Mouse (Mus musculus): ENCODE measurements around the gene Slc25a31.

Slc25a31 gene

GRCm38 (mm10) chr3:40708655-40709054 lies at the start of gene Slc25a31:
Gene Slc25a31, plus strand, starts transcription at chr3:40708855.
- DNase-seq (ENCODE audit: low read depth, low spot score): no peak
- Histone ChIP-seq H3K27me3 (ENCODE audit: control insufficient read depth, insufficient read depth, low read length, poor library complexity, severe bottlenecking) (no peaks in the 10 kb centered on the region), H3K36me3 (ENCODE audit: control insufficient read depth, insufficient read depth, low read length, poor library complexity, severe bottlenecking) (no peaks in the 10 kb centered on the region)

- DNase-seq (ENCODE audit: low read depth, low spot score): no peak
- Histone ChIP-seq H3K27me3 (ENCODE audit: control insufficient read depth, insufficient read depth, low read length, poor library complexity, severe bottlenecking) (no peaks in the 10 kb centered on the region), H3K36me3 (ENCODE audit: control insufficient read depth, insufficient read depth, low read length, poor library complexity, severe bottlenecking) (no peaks in the 10 kb centered on the region)
Observed at GRCm38 (mm10) chr3:40660231-40660630, 48.4 kb upstream of the Slc25a31 start.

DNA sequence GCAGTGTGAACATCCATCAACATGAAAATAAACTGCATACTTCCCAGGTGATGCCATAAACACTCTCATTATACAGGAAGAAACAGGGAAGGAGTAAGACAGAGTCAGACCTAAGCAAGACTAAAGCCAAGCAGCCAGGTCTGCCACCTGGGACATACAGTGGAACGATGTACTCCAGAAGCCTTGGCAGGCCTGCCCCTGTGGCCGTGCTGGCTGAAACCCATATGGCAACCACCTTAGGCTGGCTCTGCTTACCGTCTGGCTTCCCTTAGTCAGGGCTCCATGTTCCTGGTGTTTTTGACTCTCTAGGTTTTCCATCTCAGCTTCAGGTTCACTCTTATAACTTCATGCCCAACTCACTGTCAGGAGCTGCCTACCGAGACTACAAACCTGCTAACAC lies 42.5 kb upstream of the Slc25a31 start:
- no peaks in the 10 kb centered on the region for H3K27me3 ChIP-seq (ENCODE audit: control insufficient read depth, insufficient read depth, low read length, poor library complexity, severe bottlenecking)
- H3K36me3 ChIP-seq (ENCODE audit: control insufficient read depth, insufficient read depth, low read length, poor library complexity, severe bottlenecking): no peaks in the 10 kb centered on the region
- no peak for DNase-seq (ENCODE audit: low read depth, low spot score)

DNA sequence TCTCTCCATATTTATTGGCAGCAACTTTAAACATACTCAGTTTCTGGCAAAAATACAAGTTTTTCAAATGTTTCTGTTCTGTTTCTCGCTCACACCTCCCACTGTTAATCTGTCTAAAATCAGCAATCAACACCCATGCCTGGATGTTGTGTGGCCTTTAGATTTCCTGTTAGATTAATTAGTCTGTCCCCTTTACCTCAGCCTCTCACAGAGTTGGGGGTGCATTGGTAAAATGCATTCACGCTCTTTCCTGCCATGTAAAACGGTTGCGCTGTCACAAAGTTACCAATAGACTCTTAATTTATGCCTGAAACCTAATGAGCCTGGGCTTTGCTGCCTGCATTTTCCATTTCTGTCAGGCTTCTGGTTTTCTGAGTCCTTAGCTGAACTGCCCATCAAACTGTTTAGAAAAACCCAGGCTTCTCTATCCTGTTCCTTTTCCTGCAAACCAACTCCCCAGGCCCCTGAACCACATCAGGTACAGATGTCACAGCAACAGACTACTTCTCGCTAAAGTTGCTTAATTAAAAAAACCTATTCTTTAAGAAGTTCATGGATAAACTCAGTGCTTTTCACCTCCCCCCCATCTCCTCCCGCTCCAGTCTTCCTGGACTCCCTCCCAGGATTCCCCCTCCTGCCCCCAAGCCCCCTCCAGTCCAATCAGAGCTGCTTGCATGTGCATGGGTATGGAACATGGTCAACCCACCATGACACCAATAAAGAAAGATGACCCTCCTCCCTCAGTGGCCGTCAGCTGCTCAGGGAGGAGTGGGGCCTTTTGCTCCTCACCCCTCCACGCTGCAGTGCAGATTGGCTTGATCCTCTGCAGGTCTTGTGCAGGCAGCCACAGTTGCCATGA lies 41.6 kb upstream of the Slc25a31 start:
- no peak for DNase-seq (ENCODE audit: low read depth, low spot score)
- H3K27me3 ChIP-seq (ENCODE audit: control insufficient read depth, insufficient read depth, low read length, poor library complexity, severe bottlenecking): no peaks in the 10 kb centered on the region
- H3K36me3 ChIP-seq (ENCODE audit: control insufficient read depth, insufficient read depth, low read length, poor library complexity, severe bottlenecking): no peaks in the 10 kb centered on the region

DNA sequence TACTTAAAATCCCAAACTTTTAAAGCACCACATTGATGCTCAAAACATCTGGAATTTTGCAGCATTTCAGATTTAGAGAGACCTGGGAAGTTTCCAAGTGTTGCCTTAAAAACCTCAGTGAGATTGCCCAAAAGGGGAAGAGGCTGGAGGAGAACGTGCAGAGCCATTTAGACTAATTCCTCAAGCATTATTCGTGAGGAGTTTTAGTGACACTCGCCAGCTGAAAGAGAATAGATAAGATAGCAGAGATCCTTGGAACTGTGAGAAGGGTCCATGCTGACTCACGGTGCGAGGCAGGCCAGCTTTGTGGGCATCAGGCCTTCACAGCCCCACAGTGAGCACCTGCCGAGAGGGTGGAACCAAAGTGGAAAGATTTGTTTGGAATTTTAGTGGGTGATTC lies 39.8 kb upstream of the Slc25a31 start:
- Histone ChIP-seq H3K36me3 (ENCODE audit: control insufficient read depth, insufficient read depth, low read length, poor library complexity, severe bottlenecking) (no peaks in the 10 kb centered on the region), H3K27me3 (ENCODE audit: control insufficient read depth, insufficient read depth, low read length, poor library complexity, severe bottlenecking) (no peaks in the 10 kb centered on the region)
- DNase-seq (ENCODE audit: low read depth, low spot score): no peak

GRCm38 (mm10) chr3:40669395-40669794 lies 39.3 kb upstream of the Slc25a31 start:
- no peak for DNase-seq (ENCODE audit: low read depth, low spot score)
- Histone ChIP-seq H3K36me3 (ENCODE audit: control insufficient read depth, insufficient read depth, low read length, poor library complexity, severe bottlenecking) (no peaks in the 10 kb centered on the region), H3K27me3 (ENCODE audit: control insufficient read depth, insufficient read depth, low read length, poor library complexity, severe bottlenecking) (no peaks in the 10 kb centered on the region)

DNA sequence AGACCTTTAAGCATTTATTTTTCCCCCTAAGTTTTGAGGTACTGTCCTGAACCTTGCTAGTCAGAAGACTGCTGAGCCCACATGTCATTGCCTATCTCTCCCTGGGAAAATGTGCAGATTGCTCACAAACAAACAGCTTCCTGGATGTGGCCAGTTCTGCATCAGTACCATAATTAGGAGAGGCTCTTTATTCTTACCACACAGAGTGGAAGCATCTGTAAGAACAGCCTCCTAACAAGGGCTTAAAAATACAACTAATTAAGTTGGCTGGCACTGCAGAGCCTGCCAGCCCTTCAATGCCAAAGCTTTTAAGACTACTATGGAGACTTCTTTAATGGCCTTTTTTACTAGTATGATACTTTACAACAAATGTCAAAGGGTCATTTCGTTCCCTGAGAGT lies 35.1 kb upstream of the Slc25a31 start:
- H3K36me3 ChIP-seq (ENCODE audit: control insufficient read depth, insufficient read depth, low read length, poor library complexity, severe bottlenecking): no peaks in the 10 kb centered on the region
- no peaks in the 10 kb centered on the region for H3K27me3 ChIP-seq (ENCODE audit: control insufficient read depth, insufficient read depth, low read length, poor library complexity, severe bottlenecking)
- DNase-seq (ENCODE audit: low read depth, low spot score): no peak

GRCm38 (mm10) chr3:40674873-40675405 lies 33.7 kb upstream of the Slc25a31 start:
- no peaks in the 10 kb centered on the region for H3K27me3 ChIP-seq (ENCODE audit: control insufficient read depth, insufficient read depth, low read length, poor library complexity, severe bottlenecking)
- no peaks in the 10 kb centered on the region for H3K36me3 ChIP-seq (ENCODE audit: control insufficient read depth, insufficient read depth, low read length, poor library complexity, severe bottlenecking)
- no peak for DNase-seq (ENCODE audit: low read depth, low spot score)

DNA sequence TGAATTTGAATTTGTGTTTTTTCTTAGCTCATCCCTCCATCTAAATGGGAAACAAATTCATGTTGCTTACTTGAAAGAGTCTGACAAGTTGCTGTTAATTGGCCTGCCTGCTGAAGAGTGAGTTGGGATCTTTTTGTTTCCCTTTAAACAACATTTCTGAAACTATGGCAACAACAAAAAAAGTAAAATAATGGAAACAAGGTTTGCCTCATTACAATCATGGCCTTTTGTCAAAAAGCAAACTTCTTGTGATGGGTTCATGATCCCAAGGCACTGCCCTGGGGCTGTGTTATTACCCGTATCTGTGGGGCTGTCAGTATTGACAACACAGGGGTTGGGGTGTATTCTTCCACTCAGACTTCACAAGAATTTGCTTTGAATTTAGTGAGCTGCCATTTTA lies 29.8 kb upstream of the Slc25a31 start:
- DNase-seq (ENCODE audit: low read depth, low spot score): no peak
- no peaks in the 10 kb centered on the region for H3K36me3 ChIP-seq (ENCODE audit: control insufficient read depth, insufficient read depth, low read length, poor library complexity, severe bottlenecking)

DNA sequence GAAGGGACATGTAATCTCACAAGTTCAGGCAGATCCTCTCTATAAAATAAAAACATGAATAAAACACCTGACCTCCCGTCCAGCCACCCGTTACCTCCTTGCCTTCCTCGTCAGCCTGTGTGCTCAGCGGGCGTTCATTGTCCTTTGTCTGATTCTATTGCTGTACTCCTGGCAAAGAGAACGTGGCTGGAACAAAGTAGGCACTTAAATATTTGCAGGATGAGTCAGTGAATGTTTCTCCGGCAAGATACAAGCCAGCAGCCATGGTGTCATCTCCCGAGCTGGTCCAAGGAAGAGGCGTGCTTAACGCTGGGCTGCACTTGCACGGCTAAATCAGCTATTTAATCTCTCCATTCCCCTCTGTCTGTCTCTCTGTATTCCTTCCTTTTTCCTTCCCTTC lies 26.3 kb upstream of the Slc25a31 start:
- Histone ChIP-seq H3K27me3 (ENCODE audit: control insufficient read depth, insufficient read depth, low read length, poor library complexity, severe bottlenecking) (no peaks in the 10 kb centered on the region), H3K36me3 (ENCODE audit: control insufficient read depth, insufficient read depth, low read length, poor library complexity, severe bottlenecking) (no peaks in the 10 kb centered on the region)
- DNase-seq (ENCODE audit: low read depth, low spot score): no peak

More for the DNA sequence above, 29.8 kb upstream of the Slc25a31 start:
- H3K27me3 ChIP-seq (ENCODE audit: control insufficient read depth, insufficient read depth, low read length, poor library complexity, severe bottlenecking): no peaks in the 10 kb centered on the region

GRCm38 (mm10) chr3:40683171-40683570 lies 25.5 kb upstream of the Slc25a31 start:
- Histone ChIP-seq H3K36me3 (ENCODE audit: control insufficient read depth, insufficient read depth, low read length, poor library complexity, severe bottlenecking) (no peaks in the 10 kb centered on the region), H3K27me3 (ENCODE audit: control insufficient read depth, insufficient read depth, low read length, poor library complexity, severe bottlenecking) (no peaks in the 10 kb centered on the region)
- DNase-seq (ENCODE audit: low read depth, low spot score): no peak

DNA sequence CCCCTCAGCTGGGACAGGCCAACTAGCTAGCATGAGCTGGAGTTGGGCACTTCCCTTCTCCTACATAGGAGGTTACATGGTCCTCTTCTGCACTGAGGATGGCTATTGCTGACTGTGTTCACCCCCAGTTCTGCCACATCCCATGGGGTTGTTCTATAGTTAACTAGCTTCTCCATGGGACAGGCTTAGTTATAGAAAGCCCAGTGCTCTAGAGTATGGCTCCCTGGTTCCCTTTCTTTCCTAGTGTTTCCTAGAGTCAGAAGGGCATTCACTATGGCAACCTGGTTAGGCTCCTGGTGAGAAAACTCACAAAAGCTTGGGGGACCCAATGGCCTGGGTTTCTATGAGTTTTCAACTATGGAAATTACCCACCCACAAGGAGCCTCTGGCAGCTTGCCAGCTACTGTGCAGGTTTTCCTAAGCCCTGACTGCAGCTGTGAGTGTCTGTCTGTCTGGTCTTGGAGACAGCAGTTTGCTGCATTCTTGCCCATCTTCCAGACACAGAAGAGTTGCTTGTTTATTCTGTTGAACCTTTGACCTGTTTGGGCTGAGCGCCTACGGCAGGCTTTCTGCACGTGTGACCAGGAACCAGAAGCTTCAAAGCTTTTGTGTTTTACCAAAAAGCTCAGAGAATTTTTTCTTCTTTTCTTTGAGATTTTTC lies 22.7 kb upstream of the Slc25a31 start:
- Histone ChIP-seq H3K36me3 (ENCODE audit: control insufficient read depth, insufficient read depth, low read length, poor library complexity, severe bottlenecking) (no peaks in the 10 kb centered on the region), H3K27me3 (ENCODE audit: control insufficient read depth, insufficient read depth, low read length, poor library complexity, severe bottlenecking) (no peaks in the 10 kb centered on the region)
- no peak for DNase-seq (ENCODE audit: low read depth, low spot score)

DNA sequence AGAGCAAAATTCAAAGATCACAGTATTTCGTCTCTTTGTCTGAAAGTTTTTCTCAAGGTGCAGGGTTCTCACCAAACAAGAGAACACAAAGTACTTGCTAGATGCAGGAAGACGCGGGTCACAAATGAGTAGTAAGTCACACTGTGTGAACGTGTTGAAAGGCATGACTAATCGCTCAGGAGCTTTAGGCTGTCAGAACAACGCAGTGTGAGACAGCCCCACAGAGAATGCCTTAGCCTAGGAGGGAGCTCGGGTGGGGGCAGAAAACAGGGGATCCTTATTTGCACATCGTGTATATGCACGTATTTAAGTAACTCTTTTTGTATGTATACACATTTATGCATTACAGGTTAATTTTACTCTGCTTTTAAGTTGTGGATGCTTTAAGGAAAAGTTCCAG lies 21.8 kb upstream of the Slc25a31 start:
- H3K36me3 ChIP-seq (ENCODE audit: control insufficient read depth, insufficient read depth, low read length, poor library complexity, severe bottlenecking): no peaks in the 10 kb centered on the region
- no peak for DNase-seq (ENCODE audit: low read depth, low spot score)
- H3K27me3 ChIP-seq (ENCODE audit: control insufficient read depth, insufficient read depth, low read length, poor library complexity, severe bottlenecking): no peaks in the 10 kb centered on the region

GRCm38 (mm10) chr3:40687588-40687987 lies 21.1 kb upstream of the Slc25a31 start:
- Histone ChIP-seq H3K27me3 (ENCODE audit: control insufficient read depth, insufficient read depth, low read length, poor library complexity, severe bottlenecking) (no peaks in the 10 kb centered on the region), H3K36me3 (ENCODE audit: control insufficient read depth, insufficient read depth, low read length, poor library complexity, severe bottlenecking) (no peaks in the 10 kb centered on the region)
- no peak for DNase-seq (ENCODE audit: low read depth, low spot score)

DNA sequence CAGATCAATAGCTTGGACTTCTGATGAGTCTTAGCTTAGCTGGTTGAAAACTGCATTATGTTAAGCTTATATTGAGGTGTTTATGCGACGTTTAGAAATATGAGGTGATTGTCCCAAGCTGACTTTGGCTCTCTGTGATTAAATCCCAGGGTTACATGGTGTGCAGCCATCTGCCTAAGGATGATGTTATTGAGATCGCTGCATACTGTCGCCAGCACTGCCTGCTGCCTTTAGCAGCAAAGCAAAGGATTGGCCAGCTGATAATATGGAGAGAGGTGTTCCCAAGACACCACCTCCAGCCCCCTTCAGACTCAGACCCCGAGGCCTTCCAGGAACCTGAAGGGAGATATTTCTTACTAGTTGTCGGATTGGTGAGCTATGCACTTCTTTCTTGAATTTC lies 17.1 kb upstream of the Slc25a31 start:
- no peak for DNase-seq (ENCODE audit: low read depth, low spot score)
- H3K27me3 ChIP-seq (ENCODE audit: control insufficient read depth, insufficient read depth, low read length, poor library complexity, severe bottlenecking): no peaks in the 10 kb centered on the region
- H3K36me3 ChIP-seq (ENCODE audit: control insufficient read depth, insufficient read depth, low read length, poor library complexity, severe bottlenecking): no peaks in the 10 kb centered on the region

All from splenic B cell, adult 2 months (primary cell).